Mouse (Mus musculus) forebrain, embryonic 11.5 days (tissue): ENCODE data around the gene Rheb. TPM values are rescaled to one million over a fixed set of nuclear protein-coding genes. Genes with fewer than 3 reads are reported as not detected.

Experiments
- ATAC-seq: fragments of 200-750 bp; cut with Nextera tagmentation; replicated peaks from 2 replicates; pipeline ENCODE4 v1.8.0; 2017; ENCODE audit warnings: moderate TSS enrichment; ENCODE audit not compliant: low FRiP score
- DNase-seq: peaks from one replicate; pipeline ENCODE4 v3.0.0-alpha.2; 2017; ENCODE audit warnings: low spot score
- H3K27ac ChIP-seq: fragments of 300-500 bp; sonication (generic); 2 replicates; pipeline ENCODE4 v1.5.1; 2014; ENCODE audit warnings: low read depth, low read length
- H3K27me3 ChIP-seq: fragments of 300-500 bp; sonication (generic); 2 replicates; pipeline ENCODE4 v1.6.1; 2014; ENCODE audit warnings: mild to moderate bottlenecking, low read length, mixed read lengths; ENCODE audit not compliant: control insufficient read depth, insufficient read depth
- H3K36me3 ChIP-seq: fragments of 300-500 bp; sonication (generic); 2 replicates; pipeline ENCODE4 v1.6.1; 2014; ENCODE audit warnings: mild to moderate bottlenecking, low read length, moderate library complexity, mixed read lengths; ENCODE audit not compliant: control insufficient read depth, insufficient read depth
- H3K4me1 ChIP-seq: fragments of 300-500 bp; sonication (generic); replicated peaks from 2 replicates; pipeline ENCODE4 v1.6.1; 2014; ENCODE audit warnings: low read length, mixed read lengths; ENCODE audit not compliant: control insufficient read depth, insufficient read depth
- H3K4me2 ChIP-seq: fragments of 300-500 bp; sonication (generic); 2 replicates; pipeline ENCODE4 v1.6.1; 2014; ENCODE audit warnings: low read depth, mild to moderate bottlenecking, low read length, moderate library complexity, mixed read lengths; ENCODE audit not compliant: severe bottlenecking
- H3K4me3 ChIP-seq: fragments of 300-500 bp; sonication (generic); 2 replicates; pipeline ENCODE4 v1.5.1; 2014; ENCODE audit warnings: low read depth, low read length
- H3K9ac ChIP-seq: fragments of 300-500 bp; sonication (generic); 2 replicates; pipeline ENCODE4 v1.6.1; 2014; ENCODE audit warnings: low read length
- H3K9me3 ChIP-seq: fragments of 300-500 bp; sonication (generic); 2 replicates; pipeline ENCODE4 v1.6.1; 2016; ENCODE audit warnings: low read length, mixed read lengths; ENCODE audit not compliant: control insufficient read depth
- WGBS: fragments of 180-500 bp; shearing (Covaris S2); extraction: QIAGEN DNeasy Blood & Tissue Kit; methylation state at CpG from one replicate; pipeline ENCODE4 v1.1.7; 2014; 5-methylcytosine and 5-hydroxymethylcytosine counted together
- polyA plus RNA-seq: library from polyadenylated mRNA; unstranded; fragments of >200 nt; fragmentation: Nextera tagmentation; extraction: Ambion mirVana; gene quantifications from 2 replicates; pipeline ENCODE4 v1.2.1, GENCODE M21; 2014

Gene Rheb
- polyA plus RNA-seq, 1 experiment from 2014 or later, result 202 TPM

DNA sequence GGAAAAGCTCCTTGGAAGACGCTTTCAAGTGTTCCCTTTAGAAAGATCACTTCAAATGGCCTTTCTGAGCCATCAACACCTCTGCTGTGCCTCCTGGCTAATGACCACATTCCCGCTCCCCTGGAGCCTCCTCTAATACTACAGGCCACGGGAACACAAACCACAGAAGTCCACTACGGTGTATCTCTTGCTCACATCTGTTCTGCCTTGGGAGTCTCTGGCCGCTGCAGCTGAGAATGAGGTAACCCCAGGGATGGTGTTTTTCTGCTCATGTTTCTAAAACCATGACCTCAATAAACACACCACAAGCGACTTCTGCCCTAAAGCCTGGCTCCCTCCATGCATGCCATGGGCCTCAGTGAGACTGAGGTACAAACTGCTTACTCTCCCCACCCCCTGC, 30.8 kb upstream of the Rheb start:
- H3K4me3 ChIP-seq, result no peak overlapping the region
- no peak overlapping the region for H3K27ac ChIP-seq
- no peaks in the 10 kb centered on the region for H3K27me3 ChIP-seq
- H3K36me3 ChIP-seq, result no peaks in the 10 kb centered on the region; the same call in 1 of the 2 replicates
- no peak overlapping the region for H3K9ac ChIP-seq
- no peaks in the 10 kb centered on the region for H3K9me3 ChIP-seq
- DNase-seq, result no peak
- no peaks in the 10 kb centered on the region for H3K4me1 ChIP-seq
- no peak for ATAC-seq
- WGBS, result 84% methylated on average over 6 of the region's 6 CpGs
- H3K4me2 ChIP-seq, result no peak overlapping the region

GRCm38 (mm10) chr5:24871276-24871675, 28.9 kb upstream of the Rheb start:
- no peak overlapping the region for H3K9ac ChIP-seq
- no peak overlapping the region for H3K4me3 ChIP-seq
- no peak for DNase-seq
- no peaks in the 10 kb centered on the region for H3K27me3 ChIP-seq
- no peak overlapping the region for H3K27ac ChIP-seq
- H3K36me3 ChIP-seq, result no peaks in the 10 kb centered on the region; the same call in 1 of the 2 replicates
- no peaks in the 10 kb centered on the region for H3K4me1 ChIP-seq
- no peak overlapping the region for H3K4me2 ChIP-seq
- 94% methylated on average over 12 of the region's 12 CpGs for WGBS
- no peak for ATAC-seq
- H3K9me3 ChIP-seq, result no peaks in the 10 kb centered on the region

- Histone ChIP-seq H3K4me3 (no peak overlapping the region), H3K9ac (no peak overlapping the region), H3K36me3 (no peaks in the 10 kb centered on the region; the same call in 1 of the 2 replicates), H3K4me2 (no peak overlapping the region), H3K4me1 (no peaks in the 10 kb centered on the region), H3K9me3 (no peaks in the 10 kb centered on the region), H3K27me3 (no peaks in the 10 kb centered on the region), H3K27ac (no peak overlapping the region)
- 71% methylated on average over 11 of the region's 11 CpGs for WGBS
- DNase-seq, result peak; percentile 43
- 0 out of 2 replicates have a peak, but pooled peaks have one; percentile 24 for ATAC-seq
Measured at GRCm38 (mm10) chr5:24869796-24870289, 27.4 kb upstream of the Rheb start.

- H3K27ac ChIP-seq, result no peak overlapping the region
- H3K4me3 ChIP-seq, result no peak overlapping the region
- no peaks in the 10 kb centered on the region for H3K27me3 ChIP-seq
- H3K9ac ChIP-seq, result no peak overlapping the region
- DNase-seq, result no peak
- WGBS, result 85% methylated on average over 12 of the region's 12 CpGs
- no peaks in the 10 kb centered on the region for H3K4me1 ChIP-seq
- no peak overlapping the region for H3K4me2 ChIP-seq
- no peaks in the 10 kb centered on the region for H3K9me3 ChIP-seq
- H3K36me3 ChIP-seq, result no peaks in the 10 kb centered on the region; the same call in 1 of the 2 replicates
- no peak for ATAC-seq
Measured at GRCm38 (mm10) chr5:24863804-24864203, 21.4 kb upstream of the Rheb start.

GRCm38 (mm10) chr5:24861449-24861930, 19.1 kb upstream of the Rheb start:
- H3K9ac ChIP-seq, result no peak overlapping the region
- WGBS, result 88% methylated on average over 9 of the region's 9 CpGs
- H3K4me3 ChIP-seq, result no peak overlapping the region
- no peaks in the 10 kb centered on the region for H3K27me3 ChIP-seq
- H3K9me3 ChIP-seq, result no peaks in the 10 kb centered on the region
- no peak overlapping the region for H3K27ac ChIP-seq
- H3K4me1 ChIP-seq, result no peaks in the 10 kb centered on the region
- no peak for ATAC-seq
- no peaks in the 10 kb centered on the region; the same call in 1 of the 2 replicates for H3K36me3 ChIP-seq
- no peak overlapping the region for H3K4me2 ChIP-seq
- DNase-seq, result no peak

DNA sequence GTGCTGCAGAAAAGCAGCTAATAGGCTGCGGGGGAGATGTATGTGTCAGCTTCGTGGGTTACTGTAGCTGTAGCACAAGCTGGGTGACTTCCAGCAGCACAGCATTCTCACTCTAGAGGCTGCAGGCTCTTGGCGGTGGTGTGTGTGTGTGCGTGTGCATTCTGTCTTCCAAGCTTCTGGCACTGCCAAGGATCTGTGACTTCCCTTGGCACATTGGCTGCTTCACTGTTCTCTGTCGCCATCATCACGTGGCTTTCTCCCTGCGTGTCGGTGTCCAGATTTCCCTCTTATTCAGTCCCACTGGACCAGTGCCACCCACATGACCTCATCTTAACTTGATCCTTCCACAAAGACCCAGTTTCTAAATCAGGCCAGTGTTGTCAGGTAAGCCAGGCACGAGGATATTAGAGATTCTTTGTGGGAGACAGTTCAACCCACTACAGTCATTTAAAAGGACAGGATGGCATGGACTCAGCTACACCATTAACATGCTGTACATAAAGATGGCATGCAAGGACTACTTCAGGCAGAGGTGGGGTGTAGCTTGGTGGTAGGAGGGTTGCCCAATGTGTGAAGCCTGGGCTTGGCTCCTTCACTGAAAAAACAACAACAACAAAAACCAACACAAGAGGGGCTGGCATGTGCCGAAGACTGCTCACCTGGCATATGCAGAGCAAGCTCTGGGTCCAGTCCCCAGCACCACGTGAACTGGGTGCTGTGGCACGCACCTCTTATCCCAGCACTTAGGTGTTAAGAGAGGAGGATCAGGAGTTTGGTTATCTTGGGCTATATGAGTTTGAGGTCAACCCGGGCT, 18.4 kb upstream of the Rheb start:
- Histone ChIP-seq H3K27me3 (no peaks in the 10 kb centered on the region), H3K4me2 (no peak overlapping the region), H3K4me1 (no peaks in the 10 kb centered on the region), H3K9me3 (no peaks in the 10 kb centered on the region), H3K36me3 (no peaks in the 10 kb centered on the region; the same call in 1 of the 2 replicates), H3K27ac (no peak overlapping the region), H3K4me3 (no peak overlapping the region), H3K9ac (no peak overlapping the region)
- ATAC-seq, result no peak
- no peak for DNase-seq
- 89% methylated on average over 13 of the region's 13 CpGs for WGBS

- DNase-seq (no peak), ATAC-seq (no peak)
- Histone ChIP-seq H3K27me3 (no peaks in the 10 kb centered on the region), H3K4me1 (no peaks in the 10 kb centered on the region), H3K4me3 (no peak overlapping the region), H3K27ac (no peak overlapping the region), H3K36me3 (no peaks in the 10 kb centered on the region; the same call in 1 of the 2 replicates), H3K4me2 (no peak overlapping the region), H3K9me3 (no peaks in the 10 kb centered on the region), H3K9ac (no peak overlapping the region)
- 80% methylated on average over 3 of the region's 3 CpGs for WGBS
Measured at GRCm38 (mm10) chr5:24859771-24860540, 17.5 kb upstream of the Rheb start.

GRCm38 (mm10) chr5:24854827-24855600, 12.6 kb upstream of the Rheb start:
- 77% methylated on average over 3 of the region's 3 CpGs for WGBS
- H3K27ac ChIP-seq, result no peak overlapping the region

More at GRCm38 (mm10) chr5:24854827-24855600, 12.6 kb upstream of the Rheb start:
- no peaks in the 10 kb centered on the region for H3K36me3 ChIP-seq
- H3K4me3 ChIP-seq, result no peak overlapping the region
- no peak overlapping the region for H3K9ac ChIP-seq
- no peaks in the 10 kb centered on the region for H3K4me1 ChIP-seq
- no peak overlapping the region for H3K4me2 ChIP-seq
- H3K9me3 ChIP-seq, result no peaks in the 10 kb centered on the region
- DNase-seq (no peak), ATAC-seq (no peak)
- H3K27me3 ChIP-seq, result no peaks in the 10 kb centered on the region
